Mouse (Mus musculus) liver, adult 2 months (tissue): Measurements from ENCODE around the gene Syt17.

Experiments
- CTCF ChIP-seq: fragments of 200-500 bp; IDR thresholded peaks from 2 replicates; pipeline ENCODE4 v1.5.1; 2011; ENCODE audit warnings: low read depth, low read length, control low read depth
- POLR2A ChIP-seq: fragments of 200-500 bp; IDR thresholded peaks from 2 replicates; pipeline ENCODE4 v1.6.1; 2011; ENCODE audit warnings: low read length, control low read depth; ENCODE audit not compliant: insufficient read depth; ENCODE audit errors: extremely low read depth

DNA sequence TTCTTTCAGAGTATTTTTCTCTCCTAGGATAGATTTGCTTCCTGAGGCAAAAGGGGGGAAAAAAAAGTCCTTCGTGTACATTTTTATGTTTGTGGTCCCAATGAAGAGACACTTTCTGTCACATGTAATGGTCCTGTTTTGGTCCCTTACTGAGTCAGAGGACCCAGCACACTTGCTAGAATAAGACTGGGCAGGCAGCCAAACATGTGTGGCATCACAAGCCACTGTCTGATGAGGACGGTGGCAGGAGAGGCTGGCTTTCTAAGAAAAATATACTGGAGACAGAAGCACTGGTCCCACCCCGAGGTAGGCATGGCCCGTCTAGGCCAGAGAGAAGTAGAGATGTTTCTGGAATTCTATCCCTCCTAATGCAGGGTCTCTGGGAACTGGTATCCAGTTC lies 5.7 kb upstream of the Syt17 start:
- TF ChIP-seq CTCF (no peak), POLR2A (no peak)
